Comparison of ENCODE assay signal across 8 mouse cellular contexts in the genomic region with DNA sequence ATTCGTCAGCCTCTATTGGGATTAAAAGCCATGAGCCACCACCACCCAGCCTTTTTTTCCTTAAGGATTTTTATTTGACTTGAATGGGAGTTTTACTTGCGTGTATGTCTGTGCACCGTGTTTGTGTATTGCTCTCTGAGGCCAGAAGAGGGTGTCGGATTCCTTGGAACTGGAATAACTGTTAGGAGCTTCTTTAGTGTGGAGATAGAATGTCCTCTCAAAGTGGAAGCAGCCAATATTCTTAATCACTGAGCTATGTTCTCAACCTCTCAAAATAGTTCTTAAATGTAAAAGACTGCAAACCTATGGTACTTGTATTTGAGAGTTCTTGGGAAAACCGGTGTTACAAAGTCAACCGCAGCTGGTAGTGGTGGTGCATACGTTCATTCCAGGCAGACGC. TPM values are rescaled to one million over a fixed set of nuclear protein-coding genes. Genes with fewer than 3 reads are reported as not detected.
DNase-seq lines count a peak whose midpoint lies in the region; ATAC-seq lines count a peak whose summit lies in the region.

No protein-coding gene starts in this region.

- intact Hi-C loops in heart, postnatal 10 days (cut with DNase I) = loop anchor here (2.0 kb wide), 1 partner anchor 30 kb away; no protein-coding TSS in a partner anchor

- H3K27ac ChIP-seq in heart, embryonic 11.5 days (ENCODE audit: low read depth, low read length) = peak overlapping the region; percentile 98
- H3K27ac ChIP-seq in brown adipose tissue, adult 24 weeks (replicated peaks; ENCODE audit: low read depth, low read length) = no peak overlapping the region
- H3K27ac ChIP-seq in limb, embryonic 15.5 days = peak overlapping the region; percentile 99
- peak overlapping the region; percentile 97 for H3K27ac ChIP-seq in stomach, embryonic 14.5 days (ENCODE audit: low read length)

- 39% methylated on average over 8 of the region's 8 CpGs for WGBS in heart, embryonic 11.5 days (ENCODE audit: insufficient replicate concordance)
- 30% methylated on average over 8 of the region's 8 CpGs for WGBS in limb, embryonic 15.5 days
- 26% methylated on average over 8 of the region's 8 CpGs for WGBS in stomach, embryonic 14.5 days

- no peak for DNase-seq in heart, adult 8-10 months (ENCODE audit: low spot score)
- DNase-seq in heart, postnatal 10 days = peak; percentile 8 to 28
- DNase-seq in Muller cell, postnatal 12 days (ENCODE audit: inconsistent ontology term) = no peak
- no peak for DNase-seq in ovary, adult 18-20 months (ENCODE audit: low spot score)

- H3K9ac ChIP-seq in heart, embryonic 11.5 days (ENCODE audit: low read depth, low read length) = peak overlapping the region; percentile 96; the same call in 1 of the 2 replicates
- H3K9ac ChIP-seq in limb, embryonic 15.5 days = no peak overlapping the region
- H3K9ac ChIP-seq in stomach, embryonic 14.5 days (replicated peaks; ENCODE audit: low read depth, low read length) = 0 out of 2 replicates have a peak overlapping the region, but pooled peaks have one; percentile 81

- ATAC-seq in heart, embryonic 11.5 days (replicated peaks; ENCODE audit: insufficient number of reproducible peaks, low FRiP score, low TSS enrichment) = no peak
- no peak for ATAC-seq in limb, embryonic 15.5 days (ENCODE audit: insufficient number of reproducible peaks, low FRiP score, low TSS enrichment, low read depth)
- no peak for ATAC-seq in stomach, embryonic 14.5 days (ENCODE audit: insufficient number of reproducible peaks, insufficient read depth, low FRiP score, low read depth)

- H3K9me3 ChIP-seq in heart, embryonic 11.5 days (replicated peaks; ENCODE audit: control insufficient read depth, low read length) = no peaks in the 10 kb centered on the region
- H3K9me3 ChIP-seq in limb, embryonic 15.5 days = no peaks in the 10 kb centered on the region
- no peaks in the 10 kb centered on the region for H3K9me3 ChIP-seq in stomach, embryonic 14.5 days (ENCODE audit: control insufficient read depth, low read depth, low read length)

- H3K4me1 ChIP-seq in heart, embryonic 11.5 days (ENCODE audit: control insufficient read depth, insufficient read depth, low read length) = peaks cover 14% of the 10 kb centered on the region
- H3K4me1 ChIP-seq in brown adipose tissue, adult 24 weeks (ENCODE audit: control insufficient read depth, insufficient read depth, insufficient read length, low read length) = peaks cover 6% of the 10 kb centered on the region
- H3K4me1 ChIP-seq in limb, embryonic 15.5 days = peaks cover 14% of the 10 kb centered on the region
- H3K4me1 ChIP-seq in stomach, embryonic 14.5 days (ENCODE audit: control insufficient read depth, insufficient read depth, low read length) = peaks cover 6% of the 10 kb centered on the region; the same call in 1 of the 2 replicates

- peaks cover 9% of the 10 kb centered on the region for H3K36me3 ChIP-seq in heart, embryonic 11.5 days (ENCODE audit: control insufficient read depth, insufficient read depth, low read length)
- peaks cover 14% of the 10 kb centered on the region for H3K36me3 ChIP-seq in limb, embryonic 15.5 days
- H3K36me3 ChIP-seq in stomach, embryonic 14.5 days (ENCODE audit: control insufficient read depth, insufficient read depth, low read length) = peaks cover 9% of the 10 kb centered on the region

- H3K4me2 ChIP-seq in heart, embryonic 11.5 days = peak overlapping the region; percentile 69
- peak overlapping the region; percentile 38 for H3K4me2 ChIP-seq in limb, embryonic 15.5 days
- H3K4me2 ChIP-seq in stomach, embryonic 14.5 days (replicated peaks; ENCODE audit: low read depth, low read length) = peak overlapping the region; percentile 50

- H3K4me3 ChIP-seq in heart, embryonic 11.5 days (ENCODE audit: low read depth, low read length) = peak overlapping the region; percentile 79
- H3K4me3 ChIP-seq in brown adipose tissue, adult 24 weeks (ENCODE audit: insufficient read depth, low read depth, low read length) = peak overlapping the region; percentile 92
- H3K4me3 ChIP-seq in limb, embryonic 15.5 days = peak overlapping the region; percentile 82
- H3K4me3 ChIP-seq in stomach, embryonic 14.5 days (ENCODE audit: low read depth, low read length) = peak overlapping the region; percentile 71

- no peaks in the 10 kb centered on the region for H3K27me3 ChIP-seq in heart, embryonic 11.5 days (ENCODE audit: control insufficient read depth, insufficient read depth, low read length)
- no peaks in the 10 kb centered on the region for H3K27me3 ChIP-seq in limb, embryonic 15.5 days
- no peaks in the 10 kb centered on the region for H3K27me3 ChIP-seq in stomach, embryonic 14.5 days (ENCODE audit: control insufficient read depth, insufficient read depth, low read length)

RNA-seq across cellular contexts. Expression of a gene that starts 0.5 kb away (rescaled TPM):
- polyA plus RNA-seq in heart, embryonic 11.5 days (2014; fragmentation: Nextera tagmentation; extraction: Ambion mirVana) = 36.8 and 46.6 TPM in 2 replicates
- 10 to 100 TPM; 51.8 to 60.5 (median 55.2) TPM for total RNA-seq in heart, adult 8-10 months (2022)
- 21.6 and 24.7 TPM in 2 replicates for polyA plus RNA-seq in brown adipose tissue, adult 24 weeks (2012; ENCODE audit: insufficient read depth, insufficient read length, missing spikeins)
- total RNA-seq in heart, postnatal 10 days (2021) = 10 to 100 TPM; 67.8 to 74.8 TPM
- polyA plus RNA-seq in limb, embryonic 15.5 days (2015; fragmentation: Nextera tagmentation; extraction: Ambion mirVana) = 37.6 and 40.0 TPM in 2 replicates
- polyA plus RNA-seq in stomach, embryonic 14.5 days (2014; fragmentation: Nextera tagmentation; extraction: Ambion mirVana) = 60.5 and 65.2 TPM in 2 replicates

RNA-seq across cellular contexts. Expression of a gene that starts 8.1 kb away (rescaled TPM):
- 9.8 and 12.6 TPM in 2 replicates for polyA plus RNA-seq in heart, embryonic 11.5 days (2014; fragmentation: Nextera tagmentation; extraction: Ambion mirVana)
- total RNA-seq in heart, adult 8-10 months (2022) = 10 to 100 TPM in 2 of 4 experiments, 1 to 10 TPM in 2; 8.8 to 10.9 (median 10.2) TPM
- 0.28 and 3.4 TPM in 2 replicates for polyA plus RNA-seq in brown adipose tissue, adult 24 weeks (2012; ENCODE audit: insufficient read depth, insufficient read length, missing spikeins)
- total RNA-seq in heart, postnatal 10 days (2021) = 10 to 100 TPM; 14.1 to 14.3 TPM
- polyA plus RNA-seq in limb, embryonic 15.5 days (2015; fragmentation: Nextera tagmentation; extraction: Ambion mirVana) = 12.3 and 13.1 TPM in 2 replicates
- polyA plus RNA-seq in stomach, embryonic 14.5 days (2014; fragmentation: Nextera tagmentation; extraction: Ambion mirVana) = 20.8 and 22.1 TPM in 2 replicates

RNA-seq across cellular contexts. Expression of a gene that starts 32.2 kb away (rescaled TPM):
- 9.9 and 11.1 TPM in 2 replicates for polyA plus RNA-seq in heart, embryonic 11.5 days (2014; fragmentation: Nextera tagmentation; extraction: Ambion mirVana)
- 10 to 100 TPM; 27.5 to 36.1 (median 30.5) TPM for total RNA-seq in heart, adult 8-10 months (2022)
- 16.5 and 18.2 TPM in 2 replicates for polyA plus RNA-seq in brown adipose tissue, adult 24 weeks (2012; ENCODE audit: insufficient read depth, insufficient read length, missing spikeins)
- total RNA-seq in heart, postnatal 10 days (2021) = 10 to 100 TPM; 41.6 to 42.1 TPM
- polyA plus RNA-seq in limb, embryonic 15.5 days (2015; fragmentation: Nextera tagmentation; extraction: Ambion mirVana) = 13.7 and 16.0 TPM in 2 replicates
- 14.9 and 18.5 TPM in 2 replicates for polyA plus RNA-seq in stomach, embryonic 14.5 days (2014; fragmentation: Nextera tagmentation; extraction: Ambion mirVana)

RNA-seq across cellular contexts. Expression of a gene that starts 49.9 kb away (rescaled TPM):
- polyA plus RNA-seq in heart, embryonic 11.5 days (2014; fragmentation: Nextera tagmentation; extraction: Ambion mirVana) = 3.0 and 5.6 TPM in 2 replicates
- not detected for total RNA-seq in heart, adult 8-10 months (2022)
- 2.0 TPM in 1 of 2 replicates, not detected in the other for polyA plus RNA-seq in brown adipose tissue, adult 24 weeks (2012; ENCODE audit: insufficient read depth, insufficient read length, missing spikeins)
- total RNA-seq in heart, postnatal 10 days (2021) = not detected
- 8.7 and 12.1 TPM in 2 replicates for polyA plus RNA-seq in limb, embryonic 15.5 days (2015; fragmentation: Nextera tagmentation; extraction: Ambion mirVana)
- 7.2 and 11.3 TPM in 2 replicates for polyA plus RNA-seq in stomach, embryonic 14.5 days (2014; fragmentation: Nextera tagmentation; extraction: Ambion mirVana)

RNA-seq across cellular contexts. Expression of a gene that starts 51.8 kb away (rescaled TPM):
- polyA plus RNA-seq in heart, embryonic 11.5 days (2014; fragmentation: Nextera tagmentation; extraction: Ambion mirVana) = 39.7 and 41.1 TPM in 2 replicates
- total RNA-seq in heart, adult 8-10 months (2022) = 10 to 100 TPM; 25.6 to 27.9 (median 27.3) TPM
- 26.0 and 27.1 TPM in 2 replicates for polyA plus RNA-seq in brown adipose tissue, adult 24 weeks (2012; ENCODE audit: insufficient read depth, insufficient read length, missing spikeins)
- 10 to 100 TPM; 27.1 to 27.4 TPM for total RNA-seq in heart, postnatal 10 days (2021)
- polyA plus RNA-seq in limb, embryonic 15.5 days (2015; fragmentation: Nextera tagmentation; extraction: Ambion mirVana) = 37.4 and 45.2 TPM in 2 replicates
- 49.9 and 55.0 TPM in 2 replicates for polyA plus RNA-seq in stomach, embryonic 14.5 days (2014; fragmentation: Nextera tagmentation; extraction: Ambion mirVana)

Comparison
In these comparisons a context has a peak if more than half of its experiments do, and no peak if none do; other contexts are left out.
1. DNase-seq: peak in heart, postnatal 10 days (2 of 2); none in heart, adult 8-10 months (single experiment), Muller cell, postnatal 12 days (single experiment) and ovary, adult 18-20 months (single experiment).
2. Peak in every context shown above with its lines, with median percentiles within 50 percentile points of each other: H3K4me2 ChIP-seq and H3K4me3 ChIP-seq.